Mouse (Mus musculus) heart, postnatal 0 days (tissue): ENCODE measurements at regions not wholly inside any gene's neighbourhood (a gene's known extent, or its start where the extent isn't known, plus 50 kb on each side); places are given as distances from the start of the nearest gene placed in this dataset.
"Not testable (repeated sequence)": the region's sequence is repeated elsewhere in the genome, so short reads cannot be mapped to it uniquely, and the experiment has no call there.

Experiments
- ATAC-seq: fragments of 200-750 bp; cut with Nextera tagmentation; 2 replicates; pipeline ENCODE4 v1.8.0; 2017; ENCODE audit warnings: low read depth, moderate number of reproducible peaks, moderate library complexity; ENCODE audit not compliant: insufficient read depth
- DNase-seq: peaks from one replicate; pipeline ENCODE4 v3.0.0-alpha.2; 2016; ENCODE audit warnings: low spot score
- H3K27ac ChIP-seq: fragments of 300-500 bp; sonication (generic); 2 replicates; pipeline ENCODE4 v1.5.1; 2014; ENCODE audit warnings: low read depth, mild to moderate bottlenecking
- H3K27me3 ChIP-seq: fragments of 300-500 bp; sonication (generic); 2 replicates; pipeline ENCODE4 v1.6.1; 2014; ENCODE audit warnings: low read length, mixed read lengths; ENCODE audit not compliant: control insufficient read depth, insufficient read depth
- H3K36me3 ChIP-seq: fragments of 300-500 bp; sonication (generic); replicated peaks from 2 replicates; pipeline ENCODE4 v1.6.1; 2014; ENCODE audit warnings: low read length, mixed read lengths; ENCODE audit not compliant: control insufficient read depth, insufficient read depth
- H3K4me1 ChIP-seq: fragments of 300-500 bp; sonication (generic); 2 replicates; pipeline ENCODE4 v1.6.1; 2014; ENCODE audit warnings: antibody characterized with exemption; ENCODE audit not compliant: control insufficient read depth, insufficient read depth
- H3K4me2 ChIP-seq: fragments of 300-500 bp; sonication (generic); 2 replicates; pipeline ENCODE4 v1.6.1; 2014; ENCODE audit warnings: low read depth, mild to moderate bottlenecking, low read length, moderate library complexity
- H3K4me3 ChIP-seq: fragments of 300-500 bp; sonication (generic); 2 replicates; pipeline ENCODE4 v1.5.1; 2014; ENCODE audit warnings: low read depth, low read length
- H3K9ac ChIP-seq: fragments of 300-500 bp; sonication (generic); replicated peaks from 2 replicates; pipeline ENCODE4 v1.6.1; 2014; ENCODE audit warnings: low read depth, low read length, mixed read lengths
- H3K9me3 ChIP-seq: fragments of 300-500 bp; sonication (generic); replicated peaks from 2 replicates; pipeline ENCODE4 v1.6.1; 2016; ENCODE audit warnings: low read length; ENCODE audit not compliant: control insufficient read depth
- CTCF ChIP-seq: IDR thresholded peaks from 2 replicates; pipeline ENCODE4 v1.5.1; 2016; ENCODE audit warnings: antibody characterized with exemption, control low read depth, low read depth
- EP300 ChIP-seq: IDR thresholded peaks from 2 replicates; pipeline ENCODE4 v1.6.1; 2016; ENCODE audit warnings: antibody characterized with exemption, low read depth
- WGBS: fragments of 180-500 bp; shearing (Covaris S2); extraction: QIAGEN DNeasy Blood & Tissue Kit; methylation state at CpG from one replicate; pipeline ENCODE4 v1.1.7; 2014; 5-methylcytosine and 5-hydroxymethylcytosine counted together

DNA sequence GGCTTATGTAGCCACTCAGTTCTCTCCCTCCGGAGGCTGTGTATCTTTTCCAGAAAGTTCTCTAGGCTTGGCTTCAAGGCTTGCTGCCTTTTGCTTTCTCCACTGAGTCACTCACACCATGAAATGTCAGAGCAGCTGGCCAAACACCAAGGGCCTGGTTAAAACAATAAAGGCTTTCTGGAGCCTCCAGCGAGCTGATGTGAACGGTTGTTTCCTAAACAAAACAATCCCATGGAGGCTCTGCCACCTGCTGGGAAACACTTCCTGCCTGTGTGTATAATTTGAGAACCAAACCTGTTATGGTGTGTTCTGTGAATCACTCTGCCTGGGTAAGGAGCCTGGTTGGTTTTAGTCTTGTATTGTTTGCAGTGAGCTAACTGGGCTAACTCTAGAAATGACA is 96.7 kb upstream of the Tspan5 start:
- 21% methylated on average over 3 of the region's 3 CpGs for WGBS
- H3K36me3 ChIP-seq: no peaks in the 10 kb centered on the region
- H3K27me3 ChIP-seq: peaks cover 3% of the 10 kb centered on the region; the same call in 1 of the 2 replicates
- H3K9me3 ChIP-seq: peaks cover 5% of the 10 kb centered on the region; the same call in 1 of the 2 replicates
- ATAC-seq: no peak
- H3K27ac ChIP-seq: no peak overlapping the region
- peak; percentile 58 for DNase-seq
- no peak overlapping the region for H3K9ac ChIP-seq
- no peak overlapping the region for H3K4me2 ChIP-seq
- H3K4me3 ChIP-seq: no peak overlapping the region
- peaks cover 9% of the 10 kb centered on the region; the same call in 1 of the 2 replicates for H3K4me1 ChIP-seq
- no peak for TF ChIP-seq CTCF
- no peak for TF ChIP-seq EP300

GRCm38 (mm10) chr3:138649699-138650098 is 92.3 kb upstream of the Tspan5 start:
- Histone ChIP-seq H3K27ac (no peak overlapping the region), H3K4me3 (no peak overlapping the region), H3K4me1 (0 out of 2 replicates have a peak, but pooled peaks cover under 1% of the 10 kb centered on the region), H3K27me3 (no peaks in the 10 kb centered on the region), H3K4me2 (no peak overlapping the region), H3K9ac (no peak overlapping the region), H3K9me3 (no peaks in the 10 kb centered on the region; the same call in 1 of the 2 replicates), H3K36me3 (no peaks in the 10 kb centered on the region)
- 85% methylated on average over 6 of the region's 6 CpGs for WGBS
- no peak for DNase-seq
- no peak for TF ChIP-seq CTCF
- TF ChIP-seq EP300: no peak
- no peak for ATAC-seq

- H3K27me3 ChIP-seq, H3K27ac ChIP-seq, DNase-seq, H3K4me2 ChIP-seq, H3K9me3 ChIP-seq, ATAC-seq, H3K4me3 ChIP-seq, H3K9ac ChIP-seq, H3K36me3 ChIP-seq, H3K4me1 ChIP-seq: not testable (repeated sequence)
- 83% methylated on average over 4 of the region's 4 CpGs for WGBS
Observed at GRCm38 (mm10) chr3:138650671-138651070, 91.3 kb upstream of the Tspan5 start.

DNA sequence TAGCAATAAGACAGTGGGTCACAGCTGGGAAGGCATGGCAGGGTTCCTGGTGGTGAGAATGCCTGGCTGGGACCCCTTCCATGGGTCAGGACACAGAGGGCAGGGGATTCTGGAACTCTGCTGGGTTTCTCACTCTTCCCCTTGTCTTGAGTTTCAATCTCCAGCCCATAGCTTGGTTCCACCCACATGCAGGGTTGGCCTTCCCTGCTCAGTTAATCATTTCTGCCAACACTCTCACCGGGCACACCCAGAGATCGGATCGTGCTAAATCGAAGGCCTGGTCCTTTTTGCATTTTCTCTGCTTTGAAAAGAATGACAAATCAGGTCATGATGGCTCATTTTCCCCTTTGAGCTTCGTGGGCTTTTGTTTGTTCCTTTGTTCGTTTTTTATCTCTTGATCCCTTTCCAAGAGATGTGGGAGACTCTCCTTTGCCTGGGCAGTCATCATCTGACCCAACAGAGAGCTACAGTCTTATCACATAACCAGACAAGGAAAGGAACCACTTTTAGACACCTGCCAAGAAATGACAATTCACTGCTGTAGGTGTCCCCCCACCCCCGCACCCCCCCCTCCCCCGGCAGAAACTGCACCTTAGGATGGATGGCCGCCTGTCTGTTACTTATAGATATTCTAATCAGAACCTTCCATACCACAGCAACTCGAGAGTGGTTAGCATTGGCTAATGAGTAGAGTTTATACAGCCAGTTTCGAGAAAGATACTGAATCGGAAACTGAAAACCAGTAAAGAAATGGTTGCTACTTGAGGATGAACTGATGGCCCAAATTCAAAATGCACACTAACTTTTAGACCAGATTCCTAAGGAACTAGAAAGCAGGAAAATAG is 90.4 kb upstream of the Tspan5 start:
- H3K4me2 ChIP-seq: no peak overlapping the region

DNA sequence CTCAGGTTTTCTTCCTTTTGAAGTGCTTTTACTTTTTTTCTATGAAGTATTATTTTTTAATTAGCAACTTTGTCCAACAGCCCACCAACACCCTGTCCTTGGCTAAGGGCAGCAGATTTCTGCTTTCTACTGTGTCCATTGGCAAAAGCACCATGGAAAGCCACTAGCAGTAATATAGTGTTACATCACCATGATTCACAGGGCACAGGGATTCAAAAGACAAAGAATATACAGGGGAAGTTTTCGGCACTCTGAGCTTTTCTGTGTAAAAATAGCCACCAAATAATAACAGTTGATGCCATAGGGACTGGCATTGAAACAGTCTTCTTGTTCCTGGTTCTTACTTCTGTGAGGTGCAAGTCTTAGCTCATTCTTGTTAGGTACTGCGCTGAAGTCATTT is 89.8 kb upstream of the Tspan5 start:
- Histone ChIP-seq H3K27ac (no peak overlapping the region), H3K9me3 (peaks cover 6% of the 10 kb centered on the region; the same call in 1 of the 2 replicates), H3K4me3 (no peak overlapping the region), H3K27me3 (no peaks in the 10 kb centered on the region), H3K9ac (no peak overlapping the region), H3K4me2 (no peak overlapping the region), H3K4me1 (no peaks in the 10 kb centered on the region), H3K36me3 (no peaks in the 10 kb centered on the region)
- ATAC-seq (no peak), DNase-seq (no peak)
- WGBS: 87% methylated on average over 2 of the region's 2 CpGs
- TF ChIP-seq EP300 (no peak), CTCF (no peak)

More for the DNA sequence above, 90.4 kb upstream of the Tspan5 start:
- TF ChIP-seq CTCF (no peak), EP300 (no peak)
- no peaks in the 10 kb centered on the region for H3K27me3 ChIP-seq
- H3K4me1 ChIP-seq: no peaks in the 10 kb centered on the region
- no peak overlapping the region for H3K27ac ChIP-seq
- no peak for ATAC-seq
- H3K9me3 ChIP-seq: peaks cover 5% of the 10 kb centered on the region; the same call in 1 of the 2 replicates
- H3K9ac ChIP-seq: no peak overlapping the region
- no peaks in the 10 kb centered on the region for H3K36me3 ChIP-seq
- DNase-seq: no peak
- 73% methylated on average over 12 of the region's 12 CpGs for WGBS
- H3K4me3 ChIP-seq: no peak overlapping the region
